Mouse (Mus musculus) ES-E14 (cell line): Measurements from ENCODE around the gene Tarm1.

ENCODE experiments used
- MAFK ChIP-seq: IDR thresholded peaks from 2 replicates; pipeline ENCODE4 v1.6.1; 2014; ENCODE audit warnings: mild to moderate bottlenecking, low read depth, low read length, inconsistent platforms; ENCODE audit not compliant: insufficient read depth
- ZC3H11A ChIP-seq: IDR thresholded peaks from 2 replicates; pipeline ENCODE4 v1.6.1; 2012; ENCODE audit warnings: low read depth, mild to moderate bottlenecking, inconsistent platforms, low read length, borderline replicate concordance
- ZNF384 ChIP-seq: IDR thresholded peaks from 2 replicates; pipeline ENCODE4 v1.6.1; 2012; ENCODE audit warnings: low read depth, low read length, inconsistent platforms

GRCm38 (mm10) chr7:3442476-3443062, 59.9 kb downstream of the Tarm1 start:
- no peak for TF ChIP-seq ZC3H11A
- no peak for TF ChIP-seq MAFK
- TF ChIP-seq ZNF384 = no peak
